Mouse (Mus musculus): ENCODE results near the gene Ccdc92b.

- TF ChIP-seq CTCF (IDR thresholded peaks at IDR 0.05; ENCODE audit: control insufficient read depth, insufficient read depth, low read length) (no peak), POLR2A (IDR thresholded peaks at IDR 0.05; ENCODE audit: borderline replicate concordance, control insufficient read depth, low read depth, low read length) (no peak)
Observed at GRCm38 (mm10) chr11:74668971-74669370, 49.6 kb downstream of the Ccdc92b start.
